Mouse (Mus musculus) heart, adult 2 months (tissue): ENCODE results near the gene Ppargc1a. TPM values are rescaled to one million over a fixed set of nuclear protein-coding genes. Genes with fewer than 3 reads are reported as not detected.

Source experiments
- DNase-seq, 2 experiments: peaks; one replicate each; pipeline ENCODE4 v3.0.0; 2021
- H3K27ac ChIP-seq: fragments of 200-600 bp; 2 replicates; pipeline ENCODE4 v1.8.1; 2022
- H3K27me3 ChIP-seq: fragments of 200-500 bp; 2 replicates; pipeline ENCODE4 v1.6.1; 2012; ENCODE audit warnings: mild to moderate bottlenecking, low read length, inconsistent platforms, mixed read lengths; ENCODE audit not compliant: control insufficient read depth, insufficient read depth
- H3K36me3 ChIP-seq: fragments of 200-500 bp; 2 replicates; pipeline ENCODE4 v1.6.1; 2012; ENCODE audit warnings: low read length, inconsistent platforms; ENCODE audit not compliant: control insufficient read depth, insufficient read depth
- H3K4me1 ChIP-seq: fragments of 200-500 bp; 2 replicates; pipeline ENCODE4 v1.6.1; 2011; ENCODE audit warnings: low read length; ENCODE audit not compliant: control insufficient read depth, insufficient read depth
- H3K4me3 ChIP-seq: fragments of 200-600 bp; 2 replicates; pipeline ENCODE4 v1.8.1; 2022
- H3K79me2 ChIP-seq: fragments of 200-500 bp; replicated peaks from 2 replicates; pipeline ENCODE4 v1.6.1; 2012; ENCODE audit warnings: mild to moderate bottlenecking, inconsistent platforms, low read length, moderate library complexity, mixed read lengths; ENCODE audit not compliant: control insufficient read depth, insufficient read depth
- H3K9ac ChIP-seq: fragments of 200-500 bp; 2 replicates; pipeline ENCODE4 v1.6.1; 2012; ENCODE audit warnings: low read depth, mild to moderate bottlenecking, control low read depth, inconsistent platforms, low read length, mixed read lengths
- CTCF ChIP-seq: fragments of 200-600 bp; IDR thresholded peaks from 2 replicates; pipeline ENCODE4 v1.8.1; 2022; ENCODE audit warnings: antibody characterized with exemption, mild to moderate bottlenecking, moderate library complexity
- EP300 ChIP-seq: fragments of 200-500 bp; IDR thresholded peaks from 2 replicates; pipeline ENCODE4 v1.6.1; 2011; ENCODE audit warnings: low read depth, low read length, control low read depth; ENCODE audit not compliant: insufficient read depth
- POLR2A ChIP-seq: fragments of 200-500 bp; IDR thresholded peaks from 2 replicates; pipeline ENCODE4 v1.6.1; 2011; ENCODE audit warnings: mild to moderate bottlenecking, low read depth, low read length, control low read depth; ENCODE audit not compliant: insufficient read depth
- WGBS: fragments of 180-500 bp; shearing (Covaris S2); methylation state at CpG from one replicate; pipeline ENCODE4 v1.1.7; 2018; 5-methylcytosine and 5-hydroxymethylcytosine counted together
- intact Hi-C: fragments of 180-260 bp; cut with DNase I; formaldehyde crosslinking; loops from one replicate; pipeline ENCODE4 v1.15.1; 2025
- polyA plus RNA-seq: library from polyadenylated mRNA; depleted of rRNA; stranded (reverse); fragments of >200 nt; gene quantifications from 2 replicates; pipeline ENCODE4 v1.2.3, GENCODE M21; 2012
- total RNA-seq, 2 experiments: library from RNA; stranded (reverse); gene quantifications; 2 replicates each; pipeline ENCODE4 v1.2.3; 2021

Ppargc1a gene
- total and polyA plus RNA-seq, 3 experiments, result 27.9 to 146 (median 129) TPM

DNA sequence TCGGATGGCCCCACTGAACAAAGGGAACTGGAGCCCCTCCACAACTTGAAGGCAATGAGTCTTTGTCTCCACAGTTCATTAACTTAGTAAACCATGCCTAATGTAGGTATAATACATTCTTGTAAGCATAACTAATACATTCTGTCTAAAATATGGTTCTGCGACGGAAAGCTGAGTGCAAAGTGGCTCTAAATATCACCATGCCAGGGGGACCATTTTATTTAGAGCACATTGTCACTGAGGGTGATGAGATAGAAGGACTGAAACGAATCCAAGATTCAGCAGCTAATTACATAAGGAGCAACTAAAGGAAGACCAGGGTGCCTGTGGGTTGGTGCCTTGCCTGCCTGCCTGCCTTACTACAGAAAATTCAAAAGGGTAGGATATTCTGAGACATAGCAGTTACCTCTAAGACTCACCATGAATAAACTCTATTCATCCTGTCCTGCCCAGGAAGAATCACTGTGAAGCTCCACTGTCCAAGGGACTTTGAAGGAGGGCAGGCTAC, 92.4 kb downstream of the Ppargc1a start:
- peak overlapping the region; percentile 47 for H3K27ac ChIP-seq
- H3K27me3 ChIP-seq, result no peaks in the 10 kb centered on the region
- 0 out of 2 replicates have a peak, but pooled peaks cover 1% of the 10 kb centered on the region for H3K79me2 ChIP-seq
- H3K9ac ChIP-seq, result no peak overlapping the region
- H3K4me3 ChIP-seq, result no peak overlapping the region
- H3K36me3 ChIP-seq, result peaks cover 33% of the 10 kb centered on the region
- intact Hi-C loops, result no loop called here
- DNase-seq, result no peak
- 59% methylated on average over 4 of the region's 4 CpGs for WGBS
- TF ChIP-seq POLR2A (no peak), EP300 (no peak), CTCF (no peak)
- peaks cover 4% of the 10 kb centered on the region; the same call in 1 of the 2 replicates for H3K4me1 ChIP-seq

- 90% methylated on average over 4 of the region's 4 CpGs for WGBS
- Histone ChIP-seq H3K79me2 (no peaks in the 10 kb centered on the region), H3K4me3 (no peak overlapping the region), H3K9ac (no peak overlapping the region), H3K27ac (no peak overlapping the region), H3K4me1 (no peaks in the 10 kb centered on the region; the same call in 1 of the 2 replicates), H3K36me3 (peaks cover 14% of the 10 kb centered on the region), H3K27me3 (no peaks in the 10 kb centered on the region)
- intact Hi-C loops, result no loop called here
- TF ChIP-seq POLR2A, result no peak
- TF ChIP-seq CTCF, result no peak
- TF ChIP-seq EP300, result no peak
- DNase-seq, result no peak
These were observed 95.9 kb downstream of the Ppargc1a start for GRCm38 (mm10) chr5:51471614-51472013.

DNA sequence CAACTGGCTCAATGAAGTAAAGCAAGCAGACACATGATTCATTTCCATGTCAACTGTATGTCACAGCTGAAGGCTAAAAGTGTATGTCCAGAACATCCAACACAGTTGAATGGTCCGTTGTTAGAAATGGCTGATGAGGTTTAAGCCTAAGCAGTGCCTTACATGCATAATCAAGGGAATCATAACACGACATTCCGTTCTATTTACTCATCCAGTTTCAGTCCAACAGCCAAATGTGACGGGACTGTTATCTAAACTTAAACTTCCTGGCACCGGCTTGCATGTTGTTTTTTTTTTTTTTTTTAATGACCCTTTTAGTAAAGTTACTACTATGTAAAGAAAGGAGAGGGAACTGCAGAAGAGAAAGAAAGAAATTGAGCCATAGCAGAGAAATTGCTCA, 101.5 kb downstream of the Ppargc1a start:
- intact Hi-C loops, result no loop called here
- 9% methylated on average over 5 of the region's 5 CpGs for WGBS
- no peak for TF ChIP-seq POLR2A
- no peak for TF ChIP-seq CTCF
- no peak for TF ChIP-seq EP300

DNA sequence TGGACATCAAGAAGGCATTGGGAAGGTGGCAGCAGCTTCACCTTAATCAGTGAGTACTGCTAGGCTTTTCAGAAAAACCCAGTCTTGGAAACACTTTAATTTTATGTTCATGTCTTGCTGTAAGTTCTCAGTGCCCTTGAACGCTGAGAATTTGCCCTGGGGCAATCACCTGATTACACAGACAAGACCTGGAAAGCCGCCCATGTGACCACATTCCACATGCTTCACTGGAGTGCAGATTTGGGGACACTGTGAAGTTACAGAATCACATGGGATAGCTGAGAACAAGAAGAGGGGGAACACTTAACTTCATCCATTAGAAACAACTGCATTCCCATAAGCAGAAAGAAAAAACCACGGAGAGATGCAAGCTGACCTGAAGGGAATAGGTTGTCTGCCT, 115.5 kb downstream of the Ppargc1a start:
- Histone ChIP-seq H3K79me2 (no peaks in the 10 kb centered on the region), H3K27me3 (no peaks in the 10 kb centered on the region), H3K4me1 (peaks cover 2% of the 10 kb centered on the region; the same call in 1 of the 2 replicates), H3K36me3 (peaks cover 5% of the 10 kb centered on the region; the same call in 1 of the 2 replicates), H3K27ac (peak overlapping the region; percentile 18; the same call in 1 of the 2 replicates), H3K9ac (no peak overlapping the region), H3K4me3 (no peak overlapping the region)
- DNase-seq, result peak in 1 of 2 experiments; percentile 29
- WGBS, result 48% methylated on average over 3 of the region's 3 CpGs
- intact Hi-C loops, result no loop called here
- TF ChIP-seq EP300, result no peak
- TF ChIP-seq CTCF, result no peak
- TF ChIP-seq POLR2A, result no peak

More for the DNA sequence above, 101.5 kb downstream of the Ppargc1a start:
- H3K36me3 ChIP-seq, result peaks cover 7% of the 10 kb centered on the region
- H3K4me1 ChIP-seq, result no peaks in the 10 kb centered on the region
- H3K4me3 ChIP-seq, result no peak overlapping the region
- H3K79me2 ChIP-seq, result no peaks in the 10 kb centered on the region; the same call in 1 of the 2 replicates
- no peak overlapping the region for H3K27ac ChIP-seq
- no peak for DNase-seq
- H3K9ac ChIP-seq, result no peak overlapping the region
- no peaks in the 10 kb centered on the region for H3K27me3 ChIP-seq

DNA sequence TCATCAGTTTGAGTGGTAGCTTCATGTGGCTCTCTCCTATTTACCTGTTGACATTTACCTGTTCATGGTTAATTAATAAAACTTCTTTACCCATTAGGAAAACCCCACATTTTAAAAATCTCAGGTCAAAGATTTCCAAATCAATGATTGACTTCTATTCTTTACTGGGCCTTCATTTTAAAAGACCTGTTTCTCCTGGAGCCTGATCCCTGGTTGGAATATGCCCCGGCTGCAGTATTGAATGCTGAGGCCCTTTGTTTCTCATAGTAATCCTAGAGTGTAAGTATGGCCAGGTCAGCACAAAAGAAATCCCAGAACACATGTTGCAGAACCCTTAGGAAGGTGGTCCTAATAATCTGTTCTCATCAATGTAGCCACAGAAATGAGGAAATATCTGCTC, 119.9 kb downstream of the Ppargc1a start:
- Histone ChIP-seq H3K4me3 (no peak overlapping the region), H3K27ac (no peak overlapping the region), H3K36me3 (peaks cover 4% of the 10 kb centered on the region; the same call in 1 of the 2 replicates), H3K4me1 (peaks cover 2% of the 10 kb centered on the region; the same call in 1 of the 2 replicates), H3K79me2 (no peaks in the 10 kb centered on the region), H3K9ac (no peak overlapping the region), H3K27me3 (no peaks in the 10 kb centered on the region)
- 92% methylated on average over 1 of the region's 1 CpGs for WGBS
- TF ChIP-seq POLR2A (no peak), CTCF (no peak), EP300 (no peak)
- no peak for DNase-seq
- intact Hi-C loops, result no loop called here

GRCm38 (mm10) chr5:51446299-51447090, 121.0 kb downstream of the Ppargc1a start:
- Histone ChIP-seq H3K9ac (no peak overlapping the region), H3K4me3 (no peak overlapping the region), H3K4me1 (no peaks in the 10 kb centered on the region), H3K36me3 (no peaks in the 10 kb centered on the region), H3K79me2 (no peaks in the 10 kb centered on the region), H3K27me3 (no peaks in the 10 kb centered on the region), H3K27ac (no peak overlapping the region)
- DNase-seq, result no peak
- WGBS, result 93% methylated on average over 14 of the region's 14 CpGs
- TF ChIP-seq CTCF (no peak), POLR2A (no peak), EP300 (no peak)
- intact Hi-C loops, result no loop called here
